Mouse (Mus musculus) E14TG2a.4 (cell line): ENCODE results near the gene Wfdc13.

Experiments used
- H3K27me3 ChIP-seq: 2 replicates; pipeline ENCODE4 v1.6.1; 2014; ENCODE audit warnings: low read length, control low read depth; ENCODE audit not compliant: insufficient read depth
- H3K36me3 ChIP-seq: 2 replicates; pipeline ENCODE4 v1.6.1; 2014; ENCODE audit warnings: low read length, control low read depth; ENCODE audit not compliant: insufficient read depth
- H3K4me1 ChIP-seq: replicated peaks from 2 replicates; pipeline ENCODE4 v1.6.1; 2014; ENCODE audit warnings: low read depth, low read length, control low read depth
- H3K4me3 ChIP-seq: replicated peaks from 2 replicates; pipeline ENCODE4 v1.5.1; 2014; ENCODE audit warnings: mild to moderate bottlenecking, low read length
- H3K9me3 ChIP-seq: 2 replicates; pipeline ENCODE4 v1.6.1; 2014; ENCODE audit warnings: low read length, control low read depth
- CTCF ChIP-seq: conservative IDR thresholded peaks from 2 replicates; pipeline ENCODE4 v1.5.1; 2014; ENCODE audit warnings: low read length
- NANOG ChIP-seq: IDR thresholded peaks from 2 replicates; pipeline ENCODE4 v1.6.1; 2014; ENCODE audit warnings: borderline replicate concordance, low read length, mixed read lengths
- POU5F1 ChIP-seq: IDR thresholded peaks from 2 replicates; pipeline ENCODE4 v1.6.1; 2014; ENCODE audit warnings: low read length, borderline replicate concordance

Gene Wfdc13

GRCm38 (mm10) chr2:164670938-164671337 lies 14.0 kb upstream of the Wfdc13 start:
- peaks cover 2% of the 10 kb centered on the region; the same call in 1 of the 2 replicates for H3K27me3 ChIP-seq
- H3K4me3 ChIP-seq: no peak overlapping the region
- peaks cover 19% of the 10 kb centered on the region for H3K9me3 ChIP-seq
- no peaks in the 10 kb centered on the region for H3K4me1 ChIP-seq
- TF ChIP-seq NANOG (no peak), POU5F1 (no peak), CTCF (no peak)
- H3K36me3 ChIP-seq: no peaks in the 10 kb centered on the region

- Histone ChIP-seq H3K9me3 (peaks cover 4% of the 10 kb centered on the region), H3K27me3 (peaks cover 2% of the 10 kb centered on the region; the same call in 1 of the 2 replicates), H3K4me1 (peaks cover 4% of the 10 kb centered on the region; the same call in 1 of the 2 replicates), H3K4me3 (no peak within 1 kb of the TSS), H3K36me3 (no peaks in the 10 kb centered on the region)
- TF ChIP-seq NANOG (no peak), CTCF (no peak), POU5F1 (no peak)
Observed at GRCm38 (mm10) chr2:164673987-164674386, 10.9 kb upstream of the Wfdc13 start, which contains the start of gene Wfdc11. Gene Wfdc11, minus strand, starts transcription at chr2:164674087.

GRCm38 (mm10) chr2:164676103-164676502 lies 8.8 kb upstream of the Wfdc13 start:
- no peak overlapping the region for H3K4me3 ChIP-seq
- TF ChIP-seq NANOG: no peak
- no peak for TF ChIP-seq POU5F1
- peak; percentile 80 for TF ChIP-seq CTCF
- no peaks in the 10 kb centered on the region; the same call in 1 of the 2 replicates for H3K27me3 ChIP-seq
- peaks cover 4% of the 10 kb centered on the region for H3K9me3 ChIP-seq
- peaks cover 4% of the 10 kb centered on the region; the same call in 1 of the 2 replicates for H3K4me1 ChIP-seq
- no peaks in the 10 kb centered on the region for H3K36me3 ChIP-seq

- no peak for TF ChIP-seq POU5F1
- no peak for TF ChIP-seq NANOG
- no peak for TF ChIP-seq CTCF
- no peak overlapping the region for H3K4me3 ChIP-seq
- H3K36me3 ChIP-seq: no peaks in the 10 kb centered on the region
- H3K4me1 ChIP-seq: peaks cover 4% of the 10 kb centered on the region; the same call in 1 of the 2 replicates
- H3K9me3 ChIP-seq: peaks cover 4% of the 10 kb centered on the region
- H3K27me3 ChIP-seq: no peaks in the 10 kb centered on the region; the same call in 1 of the 2 replicates
Observed at GRCm38 (mm10) chr2:164676916-164677685, 7.8 kb upstream of the Wfdc13 start.

GRCm38 (mm10) chr2:164678848-164679625 lies 5.9 kb upstream of the Wfdc13 start:
- Histone ChIP-seq H3K36me3 (no peaks in the 10 kb centered on the region), H3K4me1 (peaks cover 4% of the 10 kb centered on the region; the same call in 1 of the 2 replicates), H3K9me3 (no peaks in the 10 kb centered on the region), H3K4me3 (no peak overlapping the region), H3K27me3 (no peaks in the 10 kb centered on the region)
- no peak for TF ChIP-seq POU5F1
- TF ChIP-seq NANOG: no peak
- TF ChIP-seq CTCF: peak; percentile 31

GRCm38 (mm10) chr2:164679906-164680305 lies 5.0 kb upstream of the Wfdc13 start:
- Histone ChIP-seq H3K36me3 (no peaks in the 10 kb centered on the region), H3K27me3 (no peaks in the 10 kb centered on the region), H3K4me1 (peaks cover 4% of the 10 kb centered on the region; the same call in 1 of the 2 replicates), H3K9me3 (no peaks in the 10 kb centered on the region), H3K4me3 (no peak overlapping the region)
- TF ChIP-seq CTCF (no peak), NANOG (no peak), POU5F1 (no peak)

GRCm38 (mm10) chr2:164698201-164698600 lies 13.3 kb downstream of the Wfdc13 start, which contains the start of gene Spint4:
Gene Spint4, plus strand, starts transcription at chr2:164698501.
- Histone ChIP-seq H3K4me1 (peaks cover 12% of the 10 kb centered on the region), H3K9me3 (no peaks in the 10 kb centered on the region), H3K4me3 (no peak within 1 kb of the TSS), H3K36me3 (no peaks in the 10 kb centered on the region), H3K27me3 (peaks cover 6% of the 10 kb centered on the region; the same call in 1 of the 2 replicates)
- TF ChIP-seq POU5F1: no peak
- no peak for TF ChIP-seq CTCF
- no peak for TF ChIP-seq NANOG

GRCm38 (mm10) chr2:164700959-164701358 lies 16.1 kb downstream of the Wfdc13 start:
- no peaks in the 10 kb centered on the region for H3K36me3 ChIP-seq
- no peak for TF ChIP-seq POU5F1
- TF ChIP-seq NANOG: no peak
- no peak for TF ChIP-seq CTCF

More at GRCm38 (mm10) chr2:164700959-164701358, 16.1 kb downstream of the Wfdc13 start:
- peaks cover 12% of the 10 kb centered on the region for H3K4me1 ChIP-seq
- 0 out of 2 replicates have a peak, but pooled peaks cover 3% of the 10 kb centered on the region for H3K9me3 ChIP-seq
- no peak overlapping the region for H3K4me3 ChIP-seq
- peaks cover 6% of the 10 kb centered on the region; the same call in 1 of the 2 replicates for H3K27me3 ChIP-seq
